Mouse (Mus musculus) leukemia stem cell, adult 10-12 weeks (primary cell): ENCODE results near the gene Olfr860. TPM values are rescaled to one million over a fixed set of nuclear protein-coding genes. Genes with fewer than 3 reads are reported as not detected.

Source experiments
- polyA plus RNA-seq: library from polyadenylated mRNA; stranded (reverse); fragments of >175 nt; gene quantifications from 2 replicates; pipeline ENCODE4 v1.2.3, GENCODE M21; 2012; ENCODE audit warnings: low replicate concordance

Olfr860 gene
- polyA plus RNA-seq, result not detected in 2 replicates

GRCm38 (mm10) chr9:19849647-19850046 is at the start of gene Olfr860:
TSS of gene Olfr860 (minus strand) at chr9:19849747.

GRCm38 (mm10) chr9:19887904-19888303 is 38.4 kb upstream of the Olfr860 start, which contains the start of gene Olfr862:
TSS of gene Olfr862 (minus strand) at chr9:19888004.

GRCm38 (mm10) chr9:19804606-19805005 is 44.9 kb downstream of the Olfr860 start, which contains the start of gene Olfr859:
TSS of gene Olfr859 (plus strand) at chr9:19804906.

Other genes with a start within 250 kb of the Olfr860 start
- gene Zfp317, start 227.6 kb downstream of the Olfr860 start, polyA plus RNA-seq, result 0.18 and 0.77 TPM in 2 replicates
- gene Olfr857, start 140.3 kb downstream of the Olfr860 start, polyA plus RNA-seq, result 0.08 TPM in 1 of 2 replicates, not detected in the other
- not detected in 2 replicates for gene Olfr58, start 69.5 kb downstream of the Olfr860 start, polyA plus RNA-seq
- not detected in 2 replicates for gene Olfr859, start 44.8 kb downstream of the Olfr860 start, polyA plus RNA-seq
- gene Olfr862, start 38.3 kb upstream of the Olfr860 start, polyA plus RNA-seq, result not detected in 2 replicates
- not detected in 2 replicates for gene Olfr77, start 67.1 kb upstream of the Olfr860 start, polyA plus RNA-seq
- gene Olfr866, start 178.3 kb upstream of the Olfr860 start, polyA plus RNA-seq, result not detected in 2 replicates
- not detected in 2 replicates for gene Olfr867, start 207.8 kb upstream of the Olfr860 start, polyA plus RNA-seq
- gene Olfr868, start 248.9 kb upstream of the Olfr860 start, polyA plus RNA-seq, result not detected in 2 replicates